ENCODE assay signal across 10 mouse cellular contexts in the genomic region with DNA sequence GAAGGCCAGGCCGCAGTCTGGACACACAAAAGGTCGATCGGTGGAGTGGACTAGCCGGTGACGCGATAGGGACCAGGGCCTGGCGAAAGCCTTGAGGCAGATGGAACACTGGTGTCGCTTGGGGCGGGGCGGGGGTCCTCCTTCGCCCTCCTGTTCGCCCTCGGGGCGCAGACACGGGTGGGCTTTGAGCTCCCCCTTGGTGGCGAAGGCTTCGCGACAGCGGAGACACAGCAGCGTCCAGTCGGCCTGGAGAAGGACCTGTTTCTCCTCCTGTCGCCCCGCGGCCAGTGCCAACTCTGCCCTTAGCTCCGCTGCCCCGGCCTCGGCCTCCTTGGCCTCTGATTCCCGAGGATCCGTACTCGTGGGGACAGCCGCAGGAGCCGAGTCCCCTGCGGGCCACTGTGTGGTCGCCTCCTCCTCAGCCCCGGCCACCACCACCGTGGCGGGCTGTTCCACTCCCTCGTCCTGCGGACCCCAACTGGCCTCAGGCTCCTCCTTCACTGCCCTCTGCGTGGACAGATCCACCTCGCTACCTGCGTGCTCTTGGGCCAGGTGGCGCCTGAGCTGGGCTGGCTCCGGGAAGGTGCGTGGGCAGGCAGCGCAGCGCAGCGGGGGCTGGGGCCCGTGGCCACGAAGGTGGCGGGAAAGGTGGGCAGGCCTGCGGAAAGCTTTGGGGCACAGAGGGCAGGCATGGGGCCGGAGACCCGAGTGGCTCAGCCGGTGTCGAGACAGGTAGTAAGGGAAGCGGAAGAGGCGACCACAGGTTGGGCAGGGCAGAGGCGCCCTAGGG. TPM values are rescaled to one million over a fixed set of nuclear protein-coding genes. Genes with fewer than 3 reads are reported as not detected.
A peak's percentile ranks its signal among the peaks of the same experiment; 100 is the strongest.
DNase-seq lines count a peak whose midpoint lies in the region; ATAC-seq and TF ChIP-seq lines count a peak whose summit lies in the region.
"Had no signal": no experiment of that assay in that cellular context is flagged by ENCODE, and none has a peak within 500 bp of the region (broad histone marks: within the 10 kb centered on the region; RNA-seq: fewer than 3 reads in every experiment).

No protein-coding gene starts in this region.

- TF ChIP-seq POLR2A in limb, embryonic 14.5 days (IDR thresholded peaks at IDR 0.05; ENCODE audit: borderline replicate concordance, extremely low read depth, insufficient read depth, insufficient read length): no peak

- peak overlapping the region; percentile 1 for H3K4me3 ChIP-seq in heart, embryonic 16.5 days (ENCODE audit: low read length)
- peak overlapping the region; percentile 30; the same call in 1 of the 2 replicates for H3K4me3 ChIP-seq in G1E (ENCODE audit: low read depth, low read length)
- H3K4me3 ChIP-seq in embryonic facial prominence, embryonic 15.5 days (replicated peaks): peak overlapping the region; percentile 78
- H3K4me3 ChIP-seq in limb, embryonic 14.5 days (replicated peaks; ENCODE audit: low read length): peak overlapping the region; percentile 7; the same call in 1 of the 2 replicates

- H3K4me1 ChIP-seq in heart, embryonic 16.5 days (ENCODE audit: control insufficient read depth, insufficient read depth, low read length): peaks cover 14% of the 10 kb centered on the region
- H3K4me1 ChIP-seq in G1E (ENCODE audit: insufficient read depth, low read depth, low read length): peaks cover 8% of the 10 kb centered on the region; the same call in 1 of the 2 replicates
- H3K4me1 ChIP-seq in embryonic facial prominence, embryonic 15.5 days: peaks cover 28% of the 10 kb centered on the region
- peaks cover 17% of the 10 kb centered on the region for H3K4me1 ChIP-seq in limb, embryonic 14.5 days (ENCODE audit: control insufficient read depth, insufficient read depth, low read length)

- no peak for DNase-seq in heart, adult 9 months (ENCODE audit: low spot score in 2 of 2)
- no peak for DNase-seq in G1E (ENCODE audit: low spot score)
- no peak for DNase-seq in limb, embryonic 14.5 days (ENCODE audit: low spot score)
- no peak for DNase-seq in T-cell, adult 2 months (ENCODE audit: low spot score)
- DNase-seq in adrenal gland, postnatal 4 days (ENCODE audit: low spot score in 2 of 2): no peak
- DNase-seq in ovary, postnatal 14 days (ENCODE audit: low spot score): no peak
- DNase-seq: gastrocnemius, postnatal 25 days had no signal

- 48% methylated on average over 58 of the region's 59 CpGs for WGBS in heart, embryonic 16.5 days
- 56% methylated on average over 59 of the region's 59 CpGs for WGBS in embryonic facial prominence, embryonic 15.5 days
- 52% methylated on average over 56 of the region's 59 CpGs for WGBS in limb, embryonic 14.5 days

- 0 out of 2 replicates have a peak, but pooled peaks cover 5% of the 10 kb centered on the region for H3K9me3 ChIP-seq in heart, embryonic 16.5 days (replicated peaks; ENCODE audit: control insufficient read depth, low read length)
- peaks cover 20% of the 10 kb centered on the region; the same call in 1 of the 2 replicates for H3K9me3 ChIP-seq in G1E (replicated peaks)
- no peaks in the 10 kb centered on the region for H3K9me3 ChIP-seq in embryonic facial prominence, embryonic 15.5 days (replicated peaks)
- 0 out of 2 replicates have a peak, but pooled peaks cover 3% of the 10 kb centered on the region for H3K9me3 ChIP-seq in limb, embryonic 14.5 days (ENCODE audit: control insufficient read depth, low read length)

- H3K27ac ChIP-seq in heart, embryonic 16.5 days (ENCODE audit: low read length): no peak overlapping the region
- H3K27ac ChIP-seq in embryonic facial prominence, embryonic 15.5 days (replicated peaks): no peak overlapping the region
- H3K27ac ChIP-seq in limb, embryonic 14.5 days (replicated peaks; ENCODE audit: low read depth, low read length): no peak overlapping the region
- H3K27ac ChIP-seq: left cerebral cortex, adult 2 months had no signal

- H3K27me3 ChIP-seq in heart, embryonic 16.5 days (ENCODE audit: control insufficient read depth, insufficient read depth, low read length): peaks cover 12% of the 10 kb centered on the region
- peaks cover 24% of the 10 kb centered on the region; the same call in 1 of the 2 replicates for H3K27me3 ChIP-seq in G1E (ENCODE audit: insufficient read depth, low read length)
- H3K27me3 ChIP-seq in embryonic facial prominence, embryonic 15.5 days: no peaks in the 10 kb centered on the region
- H3K27me3 ChIP-seq in limb, embryonic 14.5 days (ENCODE audit: control insufficient read depth, insufficient read depth, low read length): peaks cover 16% of the 10 kb centered on the region

- ATAC-seq in heart, embryonic 16.5 days (replicated peaks; ENCODE audit: extremely low read depth, insufficient read depth, low FRiP score): no peak
- ATAC-seq in G1E (ENCODE audit: extremely low read depth, insufficient number of reproducible peaks, low FRiP score, poor library complexity, severe bottlenecking): no peak
- ATAC-seq in embryonic facial prominence, embryonic 15.5 days (ENCODE audit: insufficient number of reproducible peaks, low FRiP score, low TSS enrichment, low read depth): no peak
- ATAC-seq in limb, embryonic 14.5 days (ENCODE audit: low FRiP score, low read depth): no peak

- 0 out of 2 replicates have a peak overlapping the region, but pooled peaks have one; percentile 32 for H3K9ac ChIP-seq in heart, embryonic 16.5 days (ENCODE audit: low read length)
- no peak overlapping the region for H3K9ac ChIP-seq in embryonic facial prominence, embryonic 15.5 days
- H3K9ac ChIP-seq in limb, embryonic 14.5 days (ENCODE audit: low read depth, low read length, severe bottlenecking): no peak overlapping the region; the same call in 1 of the 2 replicates

- TF ChIP-seq CTCF in G1E (IDR thresholded peaks at IDR 0.05; ENCODE audit: low read depth, low read length): no peak

- H3K4me2 ChIP-seq in heart, embryonic 16.5 days (ENCODE audit: low read depth, low read length): peak overlapping the region; percentile 78
- peak overlapping the region; percentile 75 for H3K4me2 ChIP-seq in embryonic facial prominence, embryonic 15.5 days (replicated peaks)
- peak overlapping the region; percentile 81 for H3K4me2 ChIP-seq in limb, embryonic 14.5 days (replicated peaks; ENCODE audit: low read depth, low read length, severe bottlenecking)

- peaks cover 18% of the 10 kb centered on the region for H3K36me3 ChIP-seq in heart, embryonic 16.5 days (ENCODE audit: control insufficient read depth, insufficient read depth)
- no peaks in the 10 kb centered on the region for H3K36me3 ChIP-seq in G1E (replicated peaks)
- H3K36me3 ChIP-seq in embryonic facial prominence, embryonic 15.5 days: peaks cover 30% of the 10 kb centered on the region
- peaks cover 24% of the 10 kb centered on the region for H3K36me3 ChIP-seq in limb, embryonic 14.5 days (ENCODE audit: control insufficient read depth, insufficient read depth, low read length)

RNA-seq across cellular contexts. Expression of a gene that starts 1.8 kb away (rescaled TPM):
- polyA plus RNA-seq in heart, embryonic 16.5 days (2015; fragmentation: Nextera tagmentation; extraction: Ambion mirVana): 25.8 and 31.3 TPM in 2 replicates
- total RNA-seq in G1E (2014; fragmentation: Nextera tagmentation) (9.9 TPM in 1 of 2 replicates, not detected in the other), G1E (2017) (0.71 and 0.87 TPM in 2 replicates)
- 4.1 and 4.2 TPM in 2 replicates for polyA plus RNA-seq in G1E (2012)
- 32.8 and 35.0 TPM in 2 replicates for polyA plus RNA-seq in embryonic facial prominence, embryonic 15.5 days (2015; fragmentation: Nextera tagmentation; extraction: Ambion mirVana)
- polyA plus RNA-seq in limb, embryonic 14.5 days (2012; rRNA removed): 97.6 and 196 TPM in 2 replicates
- polyA plus RNA-seq in limb, embryonic 14.5 days (2014; fragmentation: Nextera tagmentation; extraction: Ambion mirVana): 30.3 and 39.0 TPM in 2 replicates
- total RNA-seq in adrenal gland, postnatal 4 days (2021): 10 to 100 TPM; 34.1 to 35.2 TPM

RNA-seq across cellular contexts. Expression of a gene that starts 20.0 kb away (rescaled TPM):
- polyA plus RNA-seq in heart, embryonic 16.5 days (2015; fragmentation: Nextera tagmentation; extraction: Ambion mirVana): 14.1 and 15.1 TPM in 2 replicates
- 9.1 and 11.4 TPM in 2 replicates for total RNA-seq in G1E (2014; fragmentation: Nextera tagmentation)
- 8.9 and 12.3 TPM in 2 replicates for total RNA-seq in G1E (2017)
- polyA plus RNA-seq in G1E (2012): 37.2 and 38.9 TPM in 2 replicates
- 15.2 and 15.8 TPM in 2 replicates for polyA plus RNA-seq in embryonic facial prominence, embryonic 15.5 days (2015; fragmentation: Nextera tagmentation; extraction: Ambion mirVana)
- 17.0 and 20.9 TPM in 2 replicates for polyA plus RNA-seq in limb, embryonic 14.5 days (2012; rRNA removed)
- 12.1 and 16.7 TPM in 2 replicates for polyA plus RNA-seq in limb, embryonic 14.5 days (2014; fragmentation: Nextera tagmentation; extraction: Ambion mirVana)
- total RNA-seq in adrenal gland, postnatal 4 days (2021): 10 to 100 TPM; 10.6 to 11.1 TPM

RNA-seq across cellular contexts. Expression of a gene that starts 20.3 kb away (rescaled TPM):
- 25.6 and 26.2 TPM in 2 replicates for polyA plus RNA-seq in heart, embryonic 16.5 days (2015; fragmentation: Nextera tagmentation; extraction: Ambion mirVana)
- total RNA-seq in G1E (2014; fragmentation: Nextera tagmentation) (53.4 and 54.4 TPM in 2 replicates), G1E (2017) (22.2 and 23.6 TPM in 2 replicates)
- polyA plus RNA-seq in G1E (2012): 52.7 and 66.6 TPM in 2 replicates
- polyA plus RNA-seq in embryonic facial prominence, embryonic 15.5 days (2015; fragmentation: Nextera tagmentation; extraction: Ambion mirVana): 43.9 and 46.2 TPM in 2 replicates
- polyA plus RNA-seq in limb, embryonic 14.5 days (2012; rRNA removed): 42.4 and 50.8 TPM in 2 replicates
- 37.5 and 42.0 TPM in 2 replicates for polyA plus RNA-seq in limb, embryonic 14.5 days (2014; fragmentation: Nextera tagmentation; extraction: Ambion mirVana)
- total RNA-seq in adrenal gland, postnatal 4 days (2021): 10 to 100 TPM; 39.6 to 40.5 TPM

RNA-seq across cellular contexts. Expression of a gene that starts 21.1 kb away (rescaled TPM):
- polyA plus RNA-seq in heart, embryonic 16.5 days (2015; fragmentation: Nextera tagmentation; extraction: Ambion mirVana): 0.95 TPM in 1 of 2 replicates, not detected in the other
- total RNA-seq in G1E (2014; fragmentation: Nextera tagmentation) (6.7 TPM in 1 of 2 replicates, not detected in the other), G1E (2017) (not detected in 2 replicates)
- not detected in 2 replicates for polyA plus RNA-seq in G1E (2012)
- polyA plus RNA-seq in embryonic facial prominence, embryonic 15.5 days (2015; fragmentation: Nextera tagmentation; extraction: Ambion mirVana): 1.2 TPM in 1 of 2 replicates, not detected in the other
- not detected in 2 replicates for polyA plus RNA-seq in limb, embryonic 14.5 days (2012; rRNA removed)
- 0.57 and 1.9 TPM in 2 replicates for polyA plus RNA-seq in limb, embryonic 14.5 days (2014; fragmentation: Nextera tagmentation; extraction: Ambion mirVana)
- not detected for total RNA-seq in adrenal gland, postnatal 4 days (2021)
- total RNA-seq: gastrocnemius, postnatal 25 days; left cerebral cortex, adult 2 months had no signal

RNA-seq across cellular contexts. Expression of a gene that starts 23.2 kb away (rescaled TPM):
- polyA plus RNA-seq in heart, embryonic 16.5 days (2015; fragmentation: Nextera tagmentation; extraction: Ambion mirVana): 0.72 and 0.84 TPM in 2 replicates
- total RNA-seq in G1E (2014; fragmentation: Nextera tagmentation) (not detected in 2 replicates), G1E (2017) (0.06 and 0.11 TPM in 2 replicates)
- not detected in 2 replicates for polyA plus RNA-seq in G1E (2012)
- polyA plus RNA-seq in embryonic facial prominence, embryonic 15.5 days (2015; fragmentation: Nextera tagmentation; extraction: Ambion mirVana): 0.05 and 0.25 TPM in 2 replicates
- polyA plus RNA-seq in limb, embryonic 14.5 days (2012; rRNA removed): 0.15 and 0.28 TPM in 2 replicates
- 0.06 and 0.12 TPM in 2 replicates for polyA plus RNA-seq in limb, embryonic 14.5 days (2014; fragmentation: Nextera tagmentation; extraction: Ambion mirVana)
- total RNA-seq in adrenal gland, postnatal 4 days (2021): under 1 TPM; 0.20 to 0.28 TPM

Comparison
In these comparisons a context has a peak if more than half of its experiments do, and no peak if none do; other contexts are left out.
1. H3K4me3 ChIP-seq: peak in every context shown above with its lines; median percentile 78 in embryonic facial prominence, embryonic 15.5 days; 30 in G1E; 7 in limb, embryonic 14.5 days; 1 in heart, embryonic 16.5 days.